Mouse (Mus musculus) stomach, embryonic 16.5 days (tissue): ENCODE results near the gene Lpin2. TPM values are rescaled to one million over a fixed set of nuclear protein-coding genes. Genes with fewer than 3 reads are reported as not detected.

Source experiments
- ATAC-seq: fragments of 200-750 bp; cut with Nextera tagmentation; 2 replicates; pipeline ENCODE4 v1.8.0; 2017; ENCODE audit warnings: moderate number of reproducible peaks, moderate TSS enrichment; ENCODE audit not compliant: insufficient read depth, low FRiP score
- H3K27ac ChIP-seq: fragments of 300-500 bp; sonication (generic); 2 replicates; pipeline ENCODE4 v1.5.1; 2014; ENCODE audit warnings: low read length
- H3K27me3 ChIP-seq: fragments of 300-500 bp; sonication (generic); 2 replicates; pipeline ENCODE4 v1.6.1; 2014; ENCODE audit warnings: low read length, control low read depth, mixed read lengths; ENCODE audit not compliant: control insufficient read depth, insufficient read depth
- H3K36me3 ChIP-seq: fragments of 300-500 bp; sonication (generic); 2 replicates; pipeline ENCODE4 v1.6.1; 2014; ENCODE audit warnings: low read length; ENCODE audit not compliant: control insufficient read depth, insufficient read depth
- H3K4me1 ChIP-seq: fragments of 300-500 bp; sonication (generic); 2 replicates; pipeline ENCODE4 v1.6.1; 2014; ENCODE audit warnings: low read length, control low read depth, mixed read lengths; ENCODE audit not compliant: control insufficient read depth, insufficient read depth
- H3K4me2 ChIP-seq: fragments of 300-500 bp; sonication (generic); 2 replicates; pipeline ENCODE4 v1.6.1; 2014; ENCODE audit warnings: low read depth, low read length, mixed read lengths
- H3K4me3 ChIP-seq: fragments of 300-500 bp; sonication (generic); replicated peaks from 2 replicates; pipeline ENCODE4 v1.5.1; 2014; ENCODE audit warnings: mild to moderate bottlenecking, low read length
- H3K9ac ChIP-seq: fragments of 300-500 bp; sonication (generic); 2 replicates; pipeline ENCODE4 v1.6.1; 2014; ENCODE audit warnings: low read length
- H3K9me3 ChIP-seq: fragments of 300-500 bp; sonication (generic); replicated peaks from 2 replicates; pipeline ENCODE4 v1.6.1; 2016; ENCODE audit warnings: low read length, control low read depth; ENCODE audit not compliant: control insufficient read depth
- WGBS: fragments of 180-500 bp; shearing (Covaris S2); extraction: QIAGEN DNeasy Blood & Tissue Kit; methylation state at CpG from one replicate; pipeline ENCODE4 v1.1.7; 2014; 5-methylcytosine and 5-hydroxymethylcytosine counted together
- polyA plus RNA-seq: library from polyadenylated mRNA; unstranded; fragments of >200 nt; fragmentation: Nextera tagmentation; extraction: Ambion mirVana; gene quantifications from 2 replicates; pipeline ENCODE4 v1.2.1, GENCODE M21; 2015

The Lpin2 gene
- polyA plus RNA-seq, 1 experiment from 2014 or later: 27.6 TPM

- 66% methylated on average over 2 of the region's 2 CpGs for WGBS
These were observed 33.0 kb downstream of the Lpin2 start for GRCm38 (mm10) chr17:71215241-71215839.

GRCm38 (mm10) chr17:71216263-71216662 is 33.9 kb downstream of the Lpin2 start:
- H3K4me2 ChIP-seq: no peak overlapping the region
- WGBS: 83% methylated on average over 2 of the region's 2 CpGs
- peaks cover 4% of the 10 kb centered on the region; the same call in 1 of the 2 replicates for H3K4me1 ChIP-seq
- no peak for ATAC-seq
- no peaks in the 10 kb centered on the region for H3K9me3 ChIP-seq
- no peaks in the 10 kb centered on the region for H3K27me3 ChIP-seq
- H3K9ac ChIP-seq: no peak overlapping the region
- no peak overlapping the region for H3K27ac ChIP-seq
- H3K36me3 ChIP-seq: no peaks in the 10 kb centered on the region
- no peak overlapping the region for H3K4me3 ChIP-seq

More at GRCm38 (mm10) chr17:71215241-71215839, 33.0 kb downstream of the Lpin2 start:
- H3K27me3 ChIP-seq: no peaks in the 10 kb centered on the region
- no peak overlapping the region for H3K4me2 ChIP-seq
- no peak for ATAC-seq
- no peak overlapping the region for H3K9ac ChIP-seq
- H3K4me3 ChIP-seq: no peak overlapping the region
- H3K9me3 ChIP-seq: no peaks in the 10 kb centered on the region
- H3K27ac ChIP-seq: no peak overlapping the region
- H3K4me1 ChIP-seq: peaks cover 4% of the 10 kb centered on the region; the same call in 1 of the 2 replicates
- no peaks in the 10 kb centered on the region for H3K36me3 ChIP-seq

GRCm38 (mm10) chr17:71217111-71217685 is 34.8 kb downstream of the Lpin2 start:
- H3K36me3 ChIP-seq: no peaks in the 10 kb centered on the region
- no peaks in the 10 kb centered on the region for H3K27me3 ChIP-seq
- no peak overlapping the region for H3K27ac ChIP-seq
- H3K4me3 ChIP-seq: no peak overlapping the region
- no peaks in the 10 kb centered on the region for H3K9me3 ChIP-seq
- H3K4me2 ChIP-seq: no peak overlapping the region
- WGBS: 83% methylated on average over 5 of the region's 5 CpGs
- H3K9ac ChIP-seq: no peak overlapping the region
- no peaks in the 10 kb centered on the region for H3K4me1 ChIP-seq
- no peak for ATAC-seq

DNA sequence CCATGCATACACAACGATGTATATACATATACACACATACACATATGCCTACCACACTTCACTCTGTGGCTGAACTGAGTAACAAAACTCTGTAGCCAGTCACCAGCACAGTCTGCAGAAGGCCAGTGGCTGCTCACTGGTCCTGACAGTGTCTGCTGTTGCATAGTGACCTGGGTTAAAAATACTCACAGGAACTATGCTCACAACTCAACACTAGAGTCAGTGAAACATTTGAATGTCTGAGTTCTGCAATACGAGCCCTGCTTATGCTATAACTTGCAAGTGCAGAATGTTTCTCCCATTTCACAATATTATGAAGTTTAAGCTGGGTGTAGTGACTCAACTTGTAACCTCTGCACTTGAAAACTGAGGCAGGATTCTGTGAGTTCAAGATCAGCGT is 39.0 kb downstream of the Lpin2 start:
- H3K27ac ChIP-seq: no peak overlapping the region
- H3K4me1 ChIP-seq: no peaks in the 10 kb centered on the region
- WGBS: 80% methylated on average over 3 of the region's 3 CpGs
- no peak overlapping the region for H3K4me3 ChIP-seq
- H3K36me3 ChIP-seq: no peaks in the 10 kb centered on the region
- no peaks in the 10 kb centered on the region for H3K9me3 ChIP-seq
- H3K27me3 ChIP-seq: no peaks in the 10 kb centered on the region
- no peak for ATAC-seq
- no peak overlapping the region for H3K9ac ChIP-seq
- H3K4me2 ChIP-seq: no peak overlapping the region

- no peaks in the 10 kb centered on the region for H3K36me3 ChIP-seq
- H3K9ac ChIP-seq: no peak overlapping the region
- 75% methylated on average over 5 of the region's 5 CpGs for WGBS
- no peak overlapping the region for H3K4me3 ChIP-seq
- H3K27ac ChIP-seq: no peak overlapping the region
- no peak for ATAC-seq
- H3K4me1 ChIP-seq: no peaks in the 10 kb centered on the region
- no peaks in the 10 kb centered on the region for H3K27me3 ChIP-seq
- H3K4me2 ChIP-seq: no peak overlapping the region
- H3K9me3 ChIP-seq: no peaks in the 10 kb centered on the region
These were observed 41.3 kb downstream of the Lpin2 start for GRCm38 (mm10) chr17:71223676-71224075.

DNA sequence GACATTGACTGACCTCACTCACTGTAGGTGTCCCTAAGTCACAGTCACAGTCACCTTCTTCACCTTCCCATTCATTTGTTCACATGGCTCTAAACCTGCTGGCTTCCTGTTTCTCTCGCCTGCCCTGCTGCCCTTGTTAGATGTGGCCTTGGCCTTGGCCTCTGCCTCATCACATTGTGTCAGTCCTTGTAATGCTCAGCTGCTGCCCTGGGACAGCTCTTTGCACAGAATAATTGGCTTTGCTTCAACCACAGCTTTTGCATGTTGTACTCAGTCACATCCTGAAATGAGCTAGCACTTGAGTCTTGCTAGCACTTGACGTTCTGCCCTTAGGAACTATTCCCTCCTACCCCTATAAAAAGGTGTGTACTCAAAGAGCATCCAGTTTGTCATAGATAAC is 42.2 kb downstream of the Lpin2 start:
- Histone ChIP-seq H3K4me1 (no peaks in the 10 kb centered on the region), H3K9ac (no peak overlapping the region), H3K4me2 (no peak overlapping the region), H3K9me3 (no peaks in the 10 kb centered on the region), H3K4me3 (no peak overlapping the region), H3K36me3 (no peaks in the 10 kb centered on the region), H3K27me3 (no peaks in the 10 kb centered on the region), H3K27ac (no peak overlapping the region)
- ATAC-seq: no peak
- WGBS: 60% methylated on average over 2 of the region's 2 CpGs

- no peak for ATAC-seq
- 42% methylated on average over 5 of the region's 5 CpGs for WGBS
- no peaks in the 10 kb centered on the region for H3K9me3 ChIP-seq
- no peak overlapping the region for H3K9ac ChIP-seq
- no peaks in the 10 kb centered on the region for H3K27me3 ChIP-seq
- no peak overlapping the region for H3K27ac ChIP-seq
- no peak overlapping the region for H3K4me3 ChIP-seq
- H3K4me2 ChIP-seq: no peak overlapping the region
- H3K4me1 ChIP-seq: no peaks in the 10 kb centered on the region
- H3K36me3 ChIP-seq: no peaks in the 10 kb centered on the region
These were observed 42.7 kb downstream of the Lpin2 start for GRCm38 (mm10) chr17:71225091-71225490.

DNA sequence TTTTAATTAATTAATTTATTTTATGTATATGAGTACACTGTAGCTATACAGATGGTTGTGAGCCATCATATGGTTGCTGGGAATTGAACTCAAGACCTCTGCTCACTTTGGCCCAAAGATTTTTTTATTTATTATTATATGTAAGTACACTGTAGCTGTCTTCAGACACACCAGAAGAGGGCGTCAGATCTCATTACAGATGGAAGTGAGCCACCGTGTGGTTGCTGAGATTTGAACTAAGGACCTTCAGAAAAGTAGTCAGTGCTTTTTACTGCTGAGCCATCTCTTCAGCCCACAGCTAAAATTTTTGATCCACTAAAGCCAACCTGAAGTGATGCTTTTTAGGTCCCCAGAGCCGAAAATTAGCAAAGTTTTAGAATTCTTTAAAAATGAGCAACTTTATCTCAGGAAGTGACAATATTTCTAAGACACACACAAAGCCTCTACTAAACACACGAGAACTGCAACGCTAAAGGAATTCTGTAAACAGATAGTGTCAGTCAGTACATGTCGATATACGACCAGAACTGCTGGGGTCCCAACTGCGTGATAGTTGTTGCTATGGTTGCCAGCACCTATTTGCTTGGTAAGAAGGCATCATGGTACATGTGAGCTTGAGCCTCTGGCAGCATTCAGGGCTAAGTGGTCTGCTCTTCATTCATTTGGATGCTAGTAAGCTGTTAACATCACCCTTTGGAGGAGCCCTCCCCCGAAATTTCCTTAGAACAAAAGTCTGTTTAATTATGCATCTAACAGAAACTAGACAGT is 45.0 kb downstream of the Lpin2 start:
- no peak overlapping the region for H3K9ac ChIP-seq
- H3K4me3 ChIP-seq: no peak overlapping the region
- no peaks in the 10 kb centered on the region for H3K9me3 ChIP-seq
- H3K27ac ChIP-seq: no peak overlapping the region
- 80% methylated on average over 9 of the region's 9 CpGs for WGBS
- H3K4me2 ChIP-seq: no peak overlapping the region
- ATAC-seq: no peak
- H3K36me3 ChIP-seq: 0 out of 2 replicates have a peak, but pooled peaks cover 5% of the 10 kb centered on the region
- H3K27me3 ChIP-seq: no peaks in the 10 kb centered on the region
- H3K4me1 ChIP-seq: no peaks in the 10 kb centered on the region

- H3K27me3 ChIP-seq: no peaks in the 10 kb centered on the region
- no peak overlapping the region for H3K4me3 ChIP-seq
- no peaks in the 10 kb centered on the region for H3K9me3 ChIP-seq
- H3K9ac ChIP-seq: no peak overlapping the region
- no peaks in the 10 kb centered on the region for H3K4me1 ChIP-seq
- no peak overlapping the region for H3K27ac ChIP-seq
- WGBS: 84% methylated on average over 7 of the region's 7 CpGs
- H3K4me2 ChIP-seq: no peak overlapping the region
- no peak for ATAC-seq
- peaks cover 9% of the 10 kb centered on the region; the same call in 1 of the 2 replicates for H3K36me3 ChIP-seq
These were observed 46.3 kb downstream of the Lpin2 start for GRCm38 (mm10) chr17:71228651-71229050.
